Mouse (Mus musculus) natural killer cell, adult 2 months (primary cell): Measurements from ENCODE around the gene Chst12.

Source experiments
- DNase-seq, 2 experiments: peaks; one replicate each; pipeline ENCODE4 v3.0.0; 2022; ENCODE audit warnings: low spot score in 2 of 2

Chst12 gene

GRCm38 (mm10) chr5:140570223-140570870 is 65.0 kb downstream of the Chst12 start:
- DNase-seq = peak; percentile 50 to 64

DNA sequence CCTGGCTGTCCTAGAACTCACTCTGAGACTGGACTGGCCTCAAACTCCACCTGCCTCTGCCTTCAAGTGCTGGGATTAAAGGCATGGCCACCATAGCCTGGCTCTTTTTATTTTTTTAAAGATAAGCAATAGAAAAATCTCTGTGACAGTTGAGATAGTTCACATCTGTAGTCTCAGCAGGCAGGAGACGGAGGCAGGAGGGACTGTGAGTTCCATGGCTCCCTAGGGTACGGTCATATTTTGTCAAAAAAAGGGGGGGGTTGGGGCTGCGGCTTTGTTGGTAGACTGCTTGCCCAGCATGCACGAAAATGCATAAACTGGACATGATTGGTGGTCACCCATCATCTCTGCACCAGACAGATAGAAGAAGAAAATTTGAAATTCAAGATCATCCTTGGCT is 65.9 kb downstream of the Chst12 start:
- no peak for DNase-seq

GRCm38 (mm10) chr5:140571673-140572072 is 66.3 kb downstream of the Chst12 start:
- no peak for DNase-seq

DNA sequence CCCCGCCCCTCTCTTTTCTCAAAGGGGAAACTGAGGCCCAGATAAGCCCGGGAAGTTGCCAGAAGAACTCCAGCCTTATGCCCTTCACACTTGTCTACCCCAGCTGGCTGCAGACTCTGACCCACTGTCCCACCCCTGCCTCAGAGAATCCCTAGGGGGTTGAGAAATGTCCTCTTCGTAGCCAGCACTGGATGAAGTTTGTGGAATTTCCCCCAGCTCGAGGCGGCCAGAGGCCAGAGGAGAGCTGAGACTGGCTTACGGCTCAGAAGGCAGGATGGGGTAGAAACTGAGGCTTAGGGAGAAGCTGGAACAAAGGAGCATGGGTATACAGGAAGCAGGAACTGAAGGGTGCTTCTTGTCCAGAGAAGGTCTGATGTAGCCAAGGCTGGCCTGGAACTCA is 67.3 kb downstream of the Chst12 start:
- no peak for DNase-seq
